Mouse (Mus musculus) hindbrain, embryonic 10.5 days (tissue): ENCODE data around the gene Lca5l. TPM values are rescaled to one million over a fixed set of nuclear protein-coding genes. Genes with fewer than 3 reads are reported as not detected.

Source experiments
- DNase-seq: peaks from one replicate; pipeline ENCODE4 v3.0.0-alpha.2; 2017; ENCODE audit warnings: low spot score
- H3K27ac ChIP-seq: fragments of 300-500 bp; sonication (generic); 2 replicates; pipeline ENCODE4 v1.5.1; 2016; ENCODE audit warnings: mild to moderate bottlenecking, moderate library complexity
- H3K27me3 ChIP-seq: fragments of 300-500 bp; sonication (generic); 2 replicates; pipeline ENCODE4 v1.6.1; 2016; ENCODE audit warnings: mild to moderate bottlenecking; ENCODE audit not compliant: poor library complexity, insufficient read depth, severe bottlenecking
- H3K36me3 ChIP-seq: fragments of 300-500 bp; sonication (generic); 2 replicates; pipeline ENCODE4 v1.6.1; 2016; ENCODE audit warnings: mild to moderate bottlenecking, moderate library complexity
- H3K4me1 ChIP-seq: fragments of 300-500 bp; sonication (generic); replicated peaks from 2 replicates; pipeline ENCODE4 v1.6.1; 2016; ENCODE audit warnings: mild to moderate bottlenecking
- H3K4me3 ChIP-seq: fragments of 300-500 bp; sonication (generic); 2 replicates; pipeline ENCODE4 v1.5.1; 2016; ENCODE audit warnings: mild to moderate bottlenecking, moderate library complexity
- H3K9me3 ChIP-seq: fragments of 300-500 bp; sonication (generic); 2 replicates; pipeline ENCODE4 v1.6.1; 2016; ENCODE audit warnings: mild to moderate bottlenecking, moderate library complexity
- WGBS: fragments of 180-500 bp; shearing (Covaris S2); methylation state at CpG from one replicate; pipeline ENCODE4 v1.1.7; 2016; 5-methylcytosine and 5-hydroxymethylcytosine counted together
- polyA plus RNA-seq: library from polyadenylated mRNA; unstranded; fragments of >200 nt; fragmentation: Nextera tagmentation; extraction: Ambion mirVana; gene quantifications from 2 replicates; pipeline ENCODE4 v1.2.1, GENCODE M21; 2016

Lca5l gene
- polyA plus RNA-seq, 1 experiment from 2014 or later, result 1.1 TPM

DNA sequence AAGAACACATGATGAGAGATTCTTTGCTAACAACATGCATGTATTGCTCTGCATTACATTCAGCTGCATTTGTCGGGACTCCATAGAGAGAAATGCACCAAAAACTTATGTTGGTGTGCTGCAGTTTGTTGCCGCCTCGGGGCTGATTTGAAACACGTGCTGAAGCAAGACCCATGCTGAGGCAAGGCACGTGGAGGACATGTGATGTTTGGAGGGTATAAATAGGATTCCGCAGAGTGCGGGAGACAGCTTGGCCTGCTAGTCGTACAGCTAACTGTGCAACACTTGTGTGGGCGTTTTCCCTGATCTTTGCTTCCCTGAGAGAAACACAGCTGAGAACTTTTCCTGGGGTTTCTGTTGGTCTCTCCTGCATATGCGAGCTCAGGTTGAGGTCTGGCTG lies 17.7 kb upstream of the Lca5l start:
- Histone ChIP-seq H3K27ac (no peak overlapping the region), H3K36me3 (no peaks in the 10 kb centered on the region), H3K9me3 (no peaks in the 10 kb centered on the region), H3K4me1 (no peaks in the 10 kb centered on the region), H3K4me3 (no peak overlapping the region), H3K27me3 (no peaks in the 10 kb centered on the region)
- DNase-seq, result no peak
- WGBS, result 83% methylated on average over 10 of the region's 10 CpGs

DNA sequence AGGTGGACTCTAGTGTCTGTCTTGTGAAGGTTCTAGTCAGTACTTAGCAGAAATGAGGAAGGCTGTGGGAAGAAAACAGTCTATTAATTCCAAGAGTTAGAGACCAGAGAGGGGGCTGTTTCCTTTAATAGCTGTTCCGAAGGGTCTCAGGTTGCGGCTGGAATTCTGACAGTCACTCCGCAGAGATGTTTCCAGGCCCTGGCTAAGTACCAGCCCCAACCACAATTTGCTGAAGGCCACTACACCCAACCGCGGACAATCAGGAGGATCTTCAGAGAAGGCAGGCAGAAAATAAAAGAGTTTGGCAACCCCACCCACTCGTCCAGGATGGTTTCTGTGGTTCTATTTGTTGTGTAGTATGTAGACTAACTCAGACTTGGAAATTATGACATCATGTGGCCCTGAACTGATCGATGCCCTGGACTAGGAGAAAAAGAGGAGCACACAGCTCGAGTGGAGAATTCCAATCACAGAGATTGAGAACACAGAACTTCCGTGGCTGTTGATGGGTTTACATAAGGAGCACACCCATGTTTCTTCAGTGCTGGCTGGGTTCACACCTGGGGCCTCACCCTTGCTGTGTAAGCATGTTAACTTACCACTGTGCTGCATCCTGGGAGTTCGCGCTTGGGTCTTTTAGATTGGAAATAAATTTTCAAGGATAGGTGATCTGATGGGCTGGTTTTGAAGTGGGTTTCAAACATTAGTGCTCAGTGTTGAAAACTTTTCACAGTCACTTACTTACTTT lies 9.6 kb upstream of the Lca5l start:
- 78% methylated on average over 11 of the region's 11 CpGs for WGBS
- H3K27ac ChIP-seq, result no peak overlapping the region
- H3K4me3 ChIP-seq, result no peak overlapping the region
- H3K36me3 ChIP-seq, result no peaks in the 10 kb centered on the region
- no peaks in the 10 kb centered on the region for H3K9me3 ChIP-seq
- peaks cover 17% of the 10 kb centered on the region for H3K4me1 ChIP-seq
- no peak for DNase-seq
- H3K27me3 ChIP-seq, result peaks cover 3% of the 10 kb centered on the region; the same call in 1 of the 2 replicates

DNA sequence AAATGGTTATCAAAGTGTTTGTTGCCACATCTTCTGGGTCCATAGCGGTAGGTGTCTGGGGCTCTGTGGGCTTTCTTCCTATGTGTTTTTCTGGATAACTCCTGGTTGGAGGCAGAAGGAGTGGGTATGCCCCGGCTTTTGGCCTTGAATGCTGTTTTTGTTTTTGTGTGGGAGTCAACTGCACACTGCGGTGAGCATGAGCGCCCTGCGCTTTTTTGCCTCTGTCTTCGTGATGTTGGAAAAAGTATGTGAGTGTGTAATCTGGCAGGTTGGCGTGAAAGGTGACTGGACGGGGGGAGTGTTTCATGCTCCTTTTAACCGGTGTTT lies 8.6 kb upstream of the Lca5l start:
- peaks cover 17% of the 10 kb centered on the region for H3K4me1 ChIP-seq
- peaks cover 3% of the 10 kb centered on the region; the same call in 1 of the 2 replicates for H3K27me3 ChIP-seq
- peak overlapping the region; percentile 50 for H3K4me3 ChIP-seq
- WGBS, result 42% methylated on average over 9 of the region's 9 CpGs
- H3K36me3 ChIP-seq, result no peaks in the 10 kb centered on the region
- H3K9me3 ChIP-seq, result no peaks in the 10 kb centered on the region
- DNase-seq, result no peak
- H3K27ac ChIP-seq, result peak overlapping the region; percentile 78

DNA sequence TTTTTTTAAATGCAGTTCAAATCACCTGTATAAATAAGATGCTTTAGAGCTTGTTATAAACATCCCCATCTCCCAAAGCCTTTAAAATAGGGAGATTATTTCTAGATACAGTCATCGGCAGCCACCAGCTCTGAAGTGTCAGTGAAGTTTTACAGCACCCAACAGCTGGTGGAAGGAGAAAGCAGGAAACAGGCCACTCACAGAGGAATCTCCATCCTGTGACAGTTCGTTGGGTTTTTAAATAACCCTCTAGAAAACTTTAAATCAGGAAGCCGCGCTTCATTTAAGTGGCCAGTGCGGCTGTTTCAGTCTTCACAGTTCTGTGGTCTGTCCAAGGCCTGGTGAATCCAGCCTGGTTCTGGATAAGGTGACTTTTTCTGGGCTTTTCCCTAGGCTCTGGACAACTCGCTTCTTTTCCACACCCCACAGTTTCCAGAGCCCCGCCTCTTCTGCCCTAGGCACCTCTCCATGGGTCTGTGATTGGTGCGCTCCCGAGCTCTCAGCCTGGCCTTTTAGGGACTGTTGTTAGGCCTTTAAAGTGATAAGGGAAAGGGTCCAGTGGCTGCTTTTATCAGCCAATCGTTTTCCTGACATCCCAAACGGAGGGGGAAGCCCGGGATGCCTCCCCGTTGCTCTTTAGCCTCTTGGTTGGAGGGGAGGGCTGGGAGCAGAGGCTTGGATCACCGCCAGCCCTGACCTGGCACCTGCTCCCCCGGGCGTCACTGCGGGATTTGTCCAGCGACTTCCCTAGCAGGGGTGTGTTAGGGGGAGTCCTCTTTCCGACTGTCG lies 8.0 kb upstream of the Lca5l start, which contains the start of gene Sh3bgr:
Sh3bgr (plus strand) TSS at position 538 of the 789 bp plus-strand sequence.
- peak within 1 kb of the TSS; percentile 50 for H3K4me3 ChIP-seq
- peak; percentile 70 for DNase-seq
- no peaks in the 10 kb centered on the region for H3K36me3 ChIP-seq
- 11% methylated on average over 20 of the region's 20 CpGs for WGBS
- H3K4me1 ChIP-seq, result peaks cover 17% of the 10 kb centered on the region
- H3K27me3 ChIP-seq, result peaks cover 3% of the 10 kb centered on the region; the same call in 1 of the 2 replicates
- no peaks in the 10 kb centered on the region for H3K9me3 ChIP-seq
- peak within 1 kb of the TSS; percentile 78 for H3K27ac ChIP-seq

DNA sequence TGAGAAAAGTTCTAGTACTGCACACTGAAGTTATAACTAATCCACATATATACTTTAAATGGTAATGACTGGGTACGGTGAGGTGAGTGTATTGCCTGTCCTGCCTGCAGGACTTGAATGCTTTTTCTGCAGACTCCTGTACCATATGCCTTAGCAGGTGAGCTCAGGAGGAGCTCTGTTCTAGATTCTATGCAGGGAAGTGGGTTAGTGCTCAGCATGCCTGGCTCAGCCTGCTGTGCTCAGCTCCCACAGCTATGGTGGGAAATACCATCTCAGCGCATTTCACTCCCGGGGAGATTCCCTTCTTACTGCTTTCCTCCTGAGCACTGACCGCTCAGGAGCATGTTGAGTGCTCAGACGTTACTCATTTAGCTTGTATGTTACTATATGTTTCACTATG lies 4.5 kb downstream of the Lca5l start:
- no peak for DNase-seq
- Histone ChIP-seq H3K36me3 (no peaks in the 10 kb centered on the region; the same call in 1 of the 2 replicates), H3K27ac (no peak overlapping the region), H3K27me3 (peaks cover 13% of the 10 kb centered on the region), H3K4me1 (peaks cover 9% of the 10 kb centered on the region), H3K4me3 (no peak overlapping the region), H3K9me3 (peaks cover 5% of the 10 kb centered on the region; the same call in 1 of the 2 replicates)
- WGBS, result 91% methylated on average over 5 of the region's 5 CpGs

DNA sequence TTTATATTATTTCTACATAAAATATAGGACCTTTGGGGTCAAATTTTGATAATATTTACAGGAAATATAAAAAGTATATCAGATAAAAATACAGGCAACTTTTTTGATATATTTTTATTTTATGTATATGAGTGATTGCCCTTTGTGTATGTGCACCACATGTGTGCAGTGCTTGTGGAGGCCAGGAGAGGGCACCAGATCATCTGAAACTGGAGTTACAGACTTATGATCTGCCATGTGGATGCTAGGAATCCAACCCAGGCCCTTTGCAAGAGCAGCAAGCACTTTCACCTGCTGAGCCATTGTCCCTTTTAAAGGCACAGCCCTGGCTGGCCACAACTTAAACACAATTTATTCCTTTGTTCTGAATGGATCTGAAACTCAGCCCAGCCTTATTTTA lies 12.9 kb downstream of the Lca5l start:
- H3K4me3 ChIP-seq, result no peak overlapping the region
- no peak overlapping the region for H3K27ac ChIP-seq
- peaks cover 6% of the 10 kb centered on the region; the same call in 1 of the 2 replicates for H3K4me1 ChIP-seq
- H3K9me3 ChIP-seq, result peaks cover 5% of the 10 kb centered on the region; the same call in 1 of the 2 replicates
- H3K36me3 ChIP-seq, result no peaks in the 10 kb centered on the region
- no peak for DNase-seq
- H3K27me3 ChIP-seq, result no peaks in the 10 kb centered on the region

DNA sequence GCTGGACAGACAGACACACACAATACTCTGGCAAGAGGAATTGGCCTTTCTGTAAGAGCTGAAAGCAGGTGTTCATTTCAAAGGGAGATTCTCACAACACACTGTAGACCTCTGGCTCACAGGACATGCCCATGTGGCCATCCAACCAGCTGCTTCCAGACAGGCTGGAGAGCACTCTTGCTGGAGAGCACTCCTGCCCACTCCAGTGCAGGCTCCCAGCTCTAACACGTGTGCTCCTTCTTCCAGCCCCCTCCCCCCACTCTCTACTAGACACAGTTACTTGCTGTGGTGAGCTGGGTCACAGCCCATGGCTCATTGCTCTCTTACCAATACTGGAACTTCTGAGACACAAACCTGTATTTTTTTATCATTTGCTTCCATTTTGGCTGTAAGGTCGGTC lies 16.7 kb downstream of the Lca5l start:
- Histone ChIP-seq H3K4me3 (no peak overlapping the region), H3K27me3 (no peaks in the 10 kb centered on the region), H3K4me1 (peaks cover 6% of the 10 kb centered on the region; the same call in 1 of the 2 replicates), H3K9me3 (peaks cover 5% of the 10 kb centered on the region; the same call in 1 of the 2 replicates), H3K27ac (no peak overlapping the region), H3K36me3 (no peaks in the 10 kb centered on the region)
- WGBS, result 44% methylated on average over 2 of the region's 2 CpGs
- no peak for DNase-seq

DNA sequence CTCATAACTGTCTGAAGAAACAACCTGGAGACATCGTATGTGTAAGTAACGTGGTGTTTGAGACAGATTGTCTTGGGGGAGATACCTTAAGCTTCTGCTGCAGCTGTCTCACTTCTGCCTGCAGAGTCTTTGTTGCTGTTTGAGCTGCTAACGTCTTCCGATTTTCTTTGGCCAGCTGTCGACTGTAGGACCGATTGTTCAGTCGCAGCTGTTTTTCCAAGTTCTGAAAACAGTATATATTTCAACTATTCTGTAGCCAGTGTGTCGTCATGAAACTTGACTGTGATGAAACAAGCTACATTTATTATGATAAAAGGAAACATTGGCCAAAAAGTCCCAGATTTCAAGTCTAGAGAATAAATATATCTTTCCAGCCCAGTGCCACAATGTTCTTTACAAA lies 18.4 kb downstream of the Lca5l start:
- H3K4me1 ChIP-seq, result peaks cover 6% of the 10 kb centered on the region; the same call in 1 of the 2 replicates
- no peak overlapping the region for H3K4me3 ChIP-seq
- H3K9me3 ChIP-seq, result 0 out of 2 replicates have a peak, but pooled peaks cover 2% of the 10 kb centered on the region
- 83% methylated on average over 8 of the region's 8 CpGs for WGBS
- H3K27ac ChIP-seq, result no peak overlapping the region
- H3K36me3 ChIP-seq, result no peaks in the 10 kb centered on the region
- no peak for DNase-seq
- no peaks in the 10 kb centered on the region for H3K27me3 ChIP-seq

DNA sequence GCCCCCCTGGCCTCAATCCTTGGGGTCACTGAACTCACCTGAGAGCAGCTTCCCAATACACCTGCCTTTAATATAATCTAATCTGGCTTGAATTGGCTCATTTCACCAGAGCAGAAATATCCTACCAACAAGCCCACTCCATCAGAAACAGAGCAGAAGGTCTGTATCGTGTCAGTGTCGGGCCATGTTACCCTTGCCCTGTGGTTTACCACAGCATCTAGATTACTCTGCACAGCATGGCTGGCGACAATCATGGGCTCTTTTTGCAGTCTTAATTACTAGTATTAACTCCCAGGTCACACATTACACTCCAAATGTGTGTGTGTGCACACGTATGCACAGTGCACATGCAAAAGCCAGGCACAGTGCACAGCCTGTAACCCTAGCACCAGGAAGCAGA lies 23.2 kb downstream of the Lca5l start:
- WGBS, result 91% methylated on average over 4 of the region's 4 CpGs
- H3K9me3 ChIP-seq, result no peaks in the 10 kb centered on the region
- no peak for DNase-seq
- no peaks in the 10 kb centered on the region for H3K4me1 ChIP-seq
- H3K4me3 ChIP-seq, result no peak overlapping the region
- H3K27me3 ChIP-seq, result no peaks in the 10 kb centered on the region
- H3K27ac ChIP-seq, result no peak overlapping the region
- H3K36me3 ChIP-seq, result no peaks in the 10 kb centered on the region

DNA sequence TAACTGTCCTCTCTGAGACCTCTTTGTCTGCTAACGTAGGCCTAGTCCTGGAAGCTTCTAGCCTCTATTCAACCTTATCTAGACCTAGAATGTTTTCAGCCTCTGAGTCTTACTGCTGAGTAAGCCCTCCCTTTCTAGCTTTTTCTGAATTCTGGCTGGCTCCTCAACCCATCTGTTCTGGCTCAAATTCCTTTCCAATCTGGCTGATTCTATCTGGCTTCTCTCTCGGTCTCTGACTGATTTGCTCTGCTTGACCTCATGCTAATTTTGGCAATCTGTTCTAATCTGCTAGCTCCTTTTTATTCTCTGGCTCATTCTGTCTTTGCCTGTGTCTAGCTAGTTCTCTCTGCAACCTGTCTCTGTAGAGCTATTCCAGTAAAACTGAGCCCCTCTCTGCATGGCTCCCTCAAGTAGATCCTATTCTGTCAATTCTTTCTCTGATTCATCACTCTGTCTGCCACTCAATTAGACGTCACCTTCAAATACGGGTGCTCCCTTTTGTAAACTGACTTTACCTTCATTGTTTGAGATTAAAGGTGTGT lies 26.3 kb downstream of the Lca5l start:
- H3K36me3 ChIP-seq, result no peaks in the 10 kb centered on the region
- H3K4me3 ChIP-seq, result no peak overlapping the region

DNA sequence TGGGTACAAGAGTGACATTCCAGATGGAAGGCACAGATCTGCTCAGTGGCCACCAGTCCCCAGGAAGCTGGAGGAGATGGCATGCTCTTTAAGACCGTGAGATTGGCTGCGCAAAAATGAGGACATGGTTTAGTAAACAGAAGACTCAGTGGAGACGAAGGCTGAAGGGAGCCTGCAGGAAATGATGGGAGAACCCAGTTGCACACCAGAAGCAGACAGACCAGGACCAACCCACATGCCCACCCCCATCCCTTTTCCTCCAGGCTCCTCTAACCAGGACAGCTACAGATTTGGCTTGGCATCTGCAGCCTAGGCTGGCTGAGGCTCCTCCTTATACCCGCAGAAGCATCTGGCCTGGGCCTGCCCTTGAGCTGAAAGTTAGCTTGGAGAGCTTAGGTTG lies 30.7 kb downstream of the Lca5l start:
- peaks cover 17% of the 10 kb centered on the region for H3K4me1 ChIP-seq
- 95% methylated on average over 4 of the region's 4 CpGs for WGBS
- no peak for DNase-seq

More for the DNA sequence above, 26.3 kb downstream of the Lca5l start:
- Histone ChIP-seq H3K27ac (no peak overlapping the region), H3K27me3 (no peaks in the 10 kb centered on the region), H3K4me1 (no peaks in the 10 kb centered on the region), H3K9me3 (no peaks in the 10 kb centered on the region)
- whole genome bisulfite sequencing, result 89% methylated on average over 4 of the region's 4 CpGs
- no peak for DNase-seq

DNA sequence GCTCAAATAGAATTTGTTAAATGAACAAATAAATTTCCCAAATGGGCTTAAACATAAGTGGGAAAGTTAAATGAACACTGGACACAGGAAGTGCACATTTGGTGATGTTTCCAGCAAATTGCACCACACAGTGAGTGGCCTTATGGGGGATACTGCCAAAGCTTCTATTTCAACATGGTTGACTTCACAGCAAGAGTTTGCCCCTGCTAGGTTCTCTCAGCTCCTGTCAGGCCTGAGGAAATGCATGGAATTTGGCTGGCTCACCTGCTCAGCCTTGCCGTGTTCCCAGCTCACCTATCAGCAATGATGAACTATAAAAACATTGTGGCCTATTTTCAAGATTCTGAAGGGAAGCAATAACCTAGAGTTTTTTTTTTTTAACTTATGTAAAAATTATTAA lies 31.1 kb downstream of the Lca5l start:
- H3K27me3 ChIP-seq, result no peaks in the 10 kb centered on the region
- no peak for DNase-seq
- WGBS, result 83% methylated on average over 1 of the region's 1 CpGs
- H3K27ac ChIP-seq, result no peak overlapping the region
- H3K4me1 ChIP-seq, result peaks cover 17% of the 10 kb centered on the region
- no peaks in the 10 kb centered on the region for H3K9me3 ChIP-seq
- H3K36me3 ChIP-seq, result peaks cover 15% of the 10 kb centered on the region
- no peak overlapping the region for H3K4me3 ChIP-seq

More for the DNA sequence above, 30.7 kb downstream of the Lca5l start:
- H3K27ac ChIP-seq, result no peak overlapping the region
- peaks cover 12% of the 10 kb centered on the region for H3K36me3 ChIP-seq
- H3K9me3 ChIP-seq, result no peaks in the 10 kb centered on the region
- no peaks in the 10 kb centered on the region for H3K27me3 ChIP-seq
- H3K4me3 ChIP-seq, result no peak overlapping the region
